Mouse (Mus musculus) thymus, adult 2 months (tissue): Measurements from ENCODE around the gene Nmnat2. TPM values are rescaled to one million over a fixed set of nuclear protein-coding genes. Genes with fewer than 3 reads are reported as not detected.

Experiments
- DNase-seq: peaks from one replicate; pipeline ENCODE4 v3.0.0; 2021
- H3K27ac ChIP-seq: fragments of 200-500 bp; 2 replicates; pipeline ENCODE4 v1.5.1; 2012; ENCODE audit warnings: low read length, control low read depth; ENCODE audit not compliant: control insufficient read depth, insufficient read depth
- H3K27me3 ChIP-seq: fragments of 200-500 bp; 2 replicates; pipeline ENCODE4 v1.6.1; 2012; ENCODE audit warnings: mild to moderate bottlenecking, low read length, moderate library complexity, mixed read lengths; ENCODE audit not compliant: control insufficient read depth, insufficient read depth
- H3K36me3 ChIP-seq: fragments of 200-500 bp; 2 replicates; pipeline ENCODE4 v1.6.1; 2012; ENCODE audit warnings: mild to moderate bottlenecking, low read length, moderate library complexity; ENCODE audit not compliant: control insufficient read depth, insufficient read depth
- H3K4me1 ChIP-seq: fragments of 200-500 bp; replicated peaks from 2 replicates; pipeline ENCODE4 v1.6.1; 2012; ENCODE audit warnings: low read length; ENCODE audit not compliant: control insufficient read depth, insufficient read depth
- H3K4me3 ChIP-seq: fragments of 200-500 bp; 2 replicates; pipeline ENCODE4 v1.5.1; 2012; ENCODE audit warnings: mild to moderate bottlenecking, low read length, control low read depth, moderate library complexity; ENCODE audit not compliant: control insufficient read depth, insufficient read depth
- CTCF ChIP-seq: fragments of 200-500 bp; IDR thresholded peaks from 2 replicates; pipeline ENCODE4 v1.5.1; 2012; ENCODE audit warnings: mild to moderate bottlenecking, control low read depth, low read length, moderate library complexity, borderline replicate concordance; ENCODE audit not compliant: control insufficient read depth, poor library complexity, insufficient read depth; ENCODE audit errors: extremely low read depth
- POLR2A ChIP-seq: fragments of 200-500 bp; IDR thresholded peaks from 2 replicates; pipeline ENCODE4 v1.6.1; 2012; ENCODE audit warnings: mild to moderate bottlenecking, low read length, control low read depth, moderate library complexity; ENCODE audit not compliant: control insufficient read depth, poor library complexity, insufficient read depth; ENCODE audit errors: extremely low read depth
- WGBS: fragments of 180-500 bp; shearing (Covaris S2); methylation state at CpG from one replicate; pipeline ENCODE4 v1.1.7; 2018; 5-methylcytosine and 5-hydroxymethylcytosine counted together
- polyA plus RNA-seq: library from polyadenylated mRNA; depleted of rRNA; stranded (reverse); fragments of >200 nt; gene quantifications from 2 replicates; pipeline ENCODE4 v1.2.3, GENCODE M21; 2012

Nmnat2 gene
- polyA plus RNA-seq, 1 experiment: 1.1 TPM

- DNase-seq: peak; percentile 73
- no peaks in the 10 kb centered on the region for H3K27me3 ChIP-seq
- 24% methylated on average over 9 of the region's 9 CpGs for WGBS
- no peak overlapping the region for H3K4me3 ChIP-seq
- peak; percentile 33; the same call in 1 of the 2 replicates for TF ChIP-seq CTCF
- TF ChIP-seq POLR2A: no peak
- H3K36me3 ChIP-seq: no peaks in the 10 kb centered on the region
- H3K4me1 ChIP-seq: no peaks in the 10 kb centered on the region; the same call in 1 of the 2 replicates
- no peak overlapping the region for H3K27ac ChIP-seq
Observed at GRCm38 (mm10) chr1:153101327-153101880, 146.6 kb downstream of the Nmnat2 start.

- Histone ChIP-seq H3K36me3 (no peaks in the 10 kb centered on the region), H3K4me3 (no peak overlapping the region), H3K4me1 (no peaks in the 10 kb centered on the region), H3K27ac (no peak overlapping the region), H3K27me3 (no peaks in the 10 kb centered on the region)
- no peak for TF ChIP-seq POLR2A
- TF ChIP-seq CTCF: no peak
- WGBS: 98% methylated on average over 17 of the region's 17 CpGs
- DNase-seq: no peak
Observed at GRCm38 (mm10) chr1:153102296-153103185, 147.7 kb downstream of the Nmnat2 start.

- Histone ChIP-seq H3K4me3 (no peak overlapping the region), H3K27me3 (no peaks in the 10 kb centered on the region), H3K27ac (no peak overlapping the region), H3K4me1 (no peaks in the 10 kb centered on the region), H3K36me3 (no peaks in the 10 kb centered on the region)
- 98% methylated on average over 8 of the region's 8 CpGs for WGBS
- no peak for TF ChIP-seq CTCF
- no peak for DNase-seq
Observed at GRCm38 (mm10) chr1:153103186-153103554, 148.4 kb downstream of the Nmnat2 start.

- WGBS: 89% methylated on average over 11 of the region's 12 CpGs
Observed at GRCm38 (mm10) chr1:153104804-153105203, 150.0 kb downstream of the Nmnat2 start.

GRCm38 (mm10) chr1:153107866-153108265 is 153.1 kb downstream of the Nmnat2 start:
- Histone ChIP-seq H3K27ac (no peak overlapping the region), H3K4me1 (no peaks in the 10 kb centered on the region), H3K36me3 (no peaks in the 10 kb centered on the region), H3K27me3 (no peaks in the 10 kb centered on the region), H3K4me3 (no peak overlapping the region)
- no peak for DNase-seq
- WGBS: 60% methylated on average over 7 of the region's 7 CpGs
- TF ChIP-seq POLR2A: no peak
- TF ChIP-seq CTCF: no peak

More at GRCm38 (mm10) chr1:153104804-153105203, 150.0 kb downstream of the Nmnat2 start:
- Histone ChIP-seq H3K27me3 (no peaks in the 10 kb centered on the region), H3K4me1 (no peaks in the 10 kb centered on the region), H3K4me3 (no peak overlapping the region), H3K27ac (no peak overlapping the region), H3K36me3 (no peaks in the 10 kb centered on the region)
- TF ChIP-seq POLR2A: no peak
- no peak for TF ChIP-seq CTCF
- no peak for DNase-seq

- no peaks in the 10 kb centered on the region for H3K36me3 ChIP-seq
- no peak overlapping the region for H3K4me3 ChIP-seq
- DNase-seq: no peak
- H3K27me3 ChIP-seq: no peaks in the 10 kb centered on the region
- no peak overlapping the region for H3K27ac ChIP-seq
- H3K4me1 ChIP-seq: no peaks in the 10 kb centered on the region
- TF ChIP-seq CTCF (no peak), POLR2A (no peak)
- WGBS: 91% methylated on average over 5 of the region's 5 CpGs
Observed at GRCm38 (mm10) chr1:153109346-153109745, 154.6 kb downstream of the Nmnat2 start.

- TF ChIP-seq POLR2A (no peak), CTCF (no peak)
- Histone ChIP-seq H3K27me3 (no peaks in the 10 kb centered on the region), H3K4me1 (no peaks in the 10 kb centered on the region), H3K4me3 (no peak overlapping the region), H3K36me3 (no peaks in the 10 kb centered on the region), H3K27ac (no peak overlapping the region)
- 89% methylated on average over 3 of the region's 3 CpGs for WGBS
- DNase-seq: no peak
Observed at GRCm38 (mm10) chr1:153109836-153110235, 155.0 kb downstream of the Nmnat2 start.
